Mouse (Mus musculus) kidney, postnatal 36 days (tissue): Measurements from ENCODE around the gene Disp1.

Experiments
- DNase-seq, 2 experiments: peaks; one replicate each; pipeline ENCODE4 v3.0.0; 2021 to 2022; ENCODE audit warnings: mixed read lengths in 2 of 2

Disp1 gene

GRCm38 (mm10) chr1:183120341-183120923 is 100.9 kb downstream of the Disp1 start:
- DNase-seq: no peak

- no peak for DNase-seq
Measured at GRCm38 (mm10) chr1:183117827-183118825, 103.2 kb downstream of the Disp1 start.

GRCm38 (mm10) chr1:183116946-183117826 is 104.1 kb downstream of the Disp1 start:
- DNase-seq: no peak

- DNase-seq: no peak
Measured at GRCm38 (mm10) chr1:183116441-183116840, 104.9 kb downstream of the Disp1 start.

GRCm38 (mm10) chr1:183115076-183115475 is 106.2 kb downstream of the Disp1 start:
- no peak for DNase-seq

- DNase-seq: no peak
Measured at GRCm38 (mm10) chr1:183114554-183114953, 106.8 kb downstream of the Disp1 start.

GRCm38 (mm10) chr1:183113546-183113945 is 107.8 kb downstream of the Disp1 start:
- no peak for DNase-seq

- no peak for DNase-seq
Measured at GRCm38 (mm10) chr1:183107476-183107875, 113.8 kb downstream of the Disp1 start.

- no peak for DNase-seq
Measured at GRCm38 (mm10) chr1:183104696-183105095, 116.6 kb downstream of the Disp1 start.

GRCm38 (mm10) chr1:183102775-183103174 is 118.5 kb downstream of the Disp1 start:
- DNase-seq: no peak

GRCm38 (mm10) chr1:183102153-183102552 is 119.2 kb downstream of the Disp1 start:
- DNase-seq: no peak

GRCm38 (mm10) chr1:183101371-183101770 is 120.0 kb downstream of the Disp1 start:
- DNase-seq: no peak

GRCm38 (mm10) chr1:183100245-183100644 is 121.1 kb downstream of the Disp1 start:
- DNase-seq: no peak

GRCm38 (mm10) chr1:183099686-183100085 is 121.6 kb downstream of the Disp1 start:
- no peak for DNase-seq

GRCm38 (mm10) chr1:183097606-183098005 is 123.7 kb downstream of the Disp1 start:
- no peak for DNase-seq

- DNase-seq: no peak
Measured at GRCm38 (mm10) chr1:183095454-183096088, 125.8 kb downstream of the Disp1 start.

GRCm38 (mm10) chr1:183092296-183092695 is 129.0 kb downstream of the Disp1 start:
- no peak for DNase-seq

- DNase-seq: no peak
Measured at GRCm38 (mm10) chr1:183091203-183091602, 130.1 kb downstream of the Disp1 start.

GRCm38 (mm10) chr1:183088661-183089060 is 132.7 kb downstream of the Disp1 start:
- DNase-seq: no peak

GRCm38 (mm10) chr1:183086843-183087242 is 134.5 kb downstream of the Disp1 start:
- no peak for DNase-seq

GRCm38 (mm10) chr1:183084085-183085050 is 137.0 kb downstream of the Disp1 start:
- DNase-seq: peak; percentile 34 to 39
